Mouse (Mus musculus): ENCODE results near the gene Gfy.

Gfy gene

DNA sequence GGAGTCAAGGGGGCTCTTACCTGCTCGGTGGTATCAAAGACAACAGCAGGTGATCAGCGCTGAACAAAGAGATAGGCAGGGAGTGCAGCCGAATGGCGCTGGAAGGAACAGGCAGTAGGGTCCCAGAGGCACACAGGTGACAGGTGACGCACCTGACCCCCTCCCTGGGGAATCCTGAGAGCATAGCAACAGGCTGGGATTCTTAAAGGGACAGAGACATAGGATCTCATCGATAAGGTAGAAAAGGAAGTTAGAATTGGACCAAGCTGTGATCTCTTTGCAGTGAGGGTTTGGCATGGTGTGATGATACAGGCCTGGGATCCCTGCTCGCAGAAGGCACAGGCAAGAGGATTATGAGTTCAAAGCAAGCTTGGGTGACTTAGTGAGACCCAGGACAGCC is at the start of gene Gfy:
TSS of gene Gfy (minus strand) at position 101 of the 400 bp plus-strand sequence.
- in situ Hi-C loops (cut with MboI; ENCODE audit: low sequenced_read_pairs), result no loop called here

DNA sequence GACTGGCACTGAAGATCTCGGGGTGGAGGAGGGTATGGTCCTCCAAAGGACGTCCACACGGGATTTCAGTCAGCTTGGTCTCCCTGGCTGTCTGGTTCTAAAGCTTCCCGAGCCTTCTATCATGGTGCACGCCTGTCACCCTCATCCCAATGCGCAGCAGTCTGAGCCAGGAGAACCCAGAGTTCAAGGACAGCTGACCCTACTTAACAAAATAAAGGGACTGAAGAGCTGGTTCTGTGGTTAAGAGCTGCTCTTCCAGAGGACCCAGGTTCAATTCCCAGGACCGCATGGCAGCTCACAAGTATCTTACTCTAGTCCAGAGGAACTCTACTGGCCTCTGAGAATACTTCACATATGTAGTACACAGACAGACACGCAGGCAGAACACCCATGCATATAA is 49.7 kb upstream of the Gfy start:
- in situ Hi-C loops (cut with MboI; ENCODE audit: low sequenced_read_pairs), result no loop called here

DNA sequence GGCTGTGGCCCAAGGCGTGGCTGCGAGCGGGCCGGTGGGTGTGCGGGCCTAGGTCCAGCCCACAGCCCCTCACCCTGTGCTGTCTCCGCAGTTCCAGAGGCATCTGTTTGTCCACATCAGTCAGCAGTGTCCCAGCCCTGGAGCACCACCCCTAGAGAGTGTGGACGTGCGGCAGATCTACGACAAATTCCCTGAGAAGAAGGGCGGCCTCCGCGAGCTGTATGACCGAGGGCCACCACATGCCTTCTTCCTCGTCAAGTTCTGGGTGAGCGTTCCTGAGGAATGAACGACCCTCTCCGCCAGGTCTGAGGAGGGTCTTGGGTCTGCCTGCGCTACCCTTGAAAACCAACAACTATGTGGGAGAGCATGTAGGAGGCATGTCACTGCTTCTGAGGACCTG is 49.2 kb upstream of the Gfy start:
- in situ Hi-C loops (cut with MboI; ENCODE audit: low sequenced_read_pairs), result no loop called here

DNA sequence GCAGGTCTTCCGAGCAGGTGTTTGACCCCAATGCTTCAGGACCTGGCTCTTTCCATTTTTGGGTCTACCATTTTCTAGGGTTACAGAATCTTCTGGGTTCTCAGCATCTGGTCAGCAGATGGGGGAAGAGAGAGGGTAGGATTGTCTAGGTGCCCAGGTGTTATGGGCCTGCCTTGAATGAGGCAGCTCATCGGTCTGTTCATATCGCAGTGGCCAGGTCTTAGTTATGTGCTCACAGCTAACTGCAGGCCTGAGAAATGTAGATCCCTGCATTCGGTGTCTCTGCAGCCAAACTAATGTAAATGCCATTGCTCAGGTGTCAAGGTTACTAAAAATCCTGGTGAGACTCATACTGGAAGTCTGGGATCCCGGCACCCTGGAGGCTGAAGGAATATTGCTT is 47.1 kb upstream of the Gfy start:
- in situ Hi-C loops (cut with MboI; ENCODE audit: low sequenced_read_pairs), result no loop called here

DNA sequence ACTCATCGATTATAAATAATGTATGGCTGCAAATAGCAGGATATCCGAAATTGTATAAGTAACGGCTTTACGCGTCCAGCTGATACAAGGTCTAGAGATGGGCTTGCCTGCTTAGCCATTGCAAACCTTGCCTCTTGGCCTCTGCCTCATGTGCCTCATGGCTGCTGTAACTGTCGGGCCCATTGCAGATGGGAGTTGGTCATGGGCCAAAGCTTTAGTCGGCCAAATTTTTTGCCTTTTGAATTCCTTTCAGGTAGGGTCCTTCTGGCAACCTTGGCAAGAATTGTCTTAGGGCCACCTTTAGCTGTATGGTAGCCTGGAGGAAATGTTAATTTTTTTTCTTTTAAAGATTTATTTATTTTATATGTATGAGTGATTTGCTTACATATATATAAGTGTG is 45.5 kb upstream of the Gfy start:
- in situ Hi-C loops (cut with MboI; ENCODE audit: low sequenced_read_pairs), result no loop called here

DNA sequence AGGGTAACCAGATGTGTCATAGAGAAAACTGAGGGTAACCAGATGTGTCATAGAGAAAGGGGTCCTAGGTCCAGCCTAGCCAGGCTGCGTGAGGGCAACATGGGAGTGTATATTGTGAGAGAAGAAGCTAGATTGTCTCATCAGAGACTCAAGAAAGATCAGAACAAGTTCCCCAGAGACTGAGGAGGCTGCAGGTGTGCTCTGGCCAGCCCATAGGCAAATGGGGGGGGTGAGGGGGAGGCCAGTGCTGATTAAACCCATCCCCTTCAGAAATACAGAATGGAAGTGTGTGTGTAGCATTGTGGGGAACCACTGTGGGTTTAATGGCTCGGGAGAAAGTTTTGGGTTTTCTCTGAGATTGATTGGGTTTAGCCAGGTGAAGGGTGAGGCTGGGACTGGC is 42.3 kb upstream of the Gfy start:
- in situ Hi-C loops (cut with MboI; ENCODE audit: low sequenced_read_pairs), result no loop called here

DNA sequence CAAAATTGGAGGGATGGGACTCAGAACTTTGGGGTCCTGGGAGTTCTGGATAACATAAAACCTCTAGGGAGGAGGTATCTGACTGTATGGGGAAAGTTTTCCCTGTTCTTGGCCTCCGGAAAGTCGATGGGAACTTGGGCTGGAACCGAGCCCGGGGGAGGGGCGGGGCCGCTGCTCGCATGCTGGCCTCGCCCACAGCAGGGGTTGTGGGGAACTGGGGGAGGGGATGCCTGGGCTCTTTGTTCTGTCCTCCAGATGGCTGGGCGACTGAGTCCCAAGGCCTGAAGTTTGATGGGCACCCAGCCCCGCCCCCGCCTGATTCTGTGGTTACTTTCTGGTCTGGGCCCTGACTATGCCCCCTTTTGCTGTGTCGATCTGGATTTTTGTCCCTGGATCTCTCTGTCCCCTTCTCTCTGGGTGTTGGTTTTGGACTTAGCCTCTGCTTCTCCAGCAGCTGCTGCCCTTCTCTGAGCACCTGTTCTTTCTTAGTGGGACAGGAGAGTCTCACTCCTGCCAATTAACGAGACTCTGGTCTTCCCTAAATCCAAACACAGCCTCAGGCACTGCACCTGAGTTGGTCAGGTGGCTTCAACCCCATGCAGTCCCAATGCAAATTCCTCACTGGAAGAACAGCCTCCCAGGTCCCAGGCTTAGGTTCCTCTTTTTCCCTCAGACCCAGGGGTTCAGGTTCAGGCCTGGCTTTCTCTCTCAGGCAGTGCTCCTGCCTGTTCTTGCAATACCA is 37.2 kb upstream of the Gfy start:
- in situ Hi-C loops (cut with MboI; ENCODE audit: low sequenced_read_pairs), result no loop called here

DNA sequence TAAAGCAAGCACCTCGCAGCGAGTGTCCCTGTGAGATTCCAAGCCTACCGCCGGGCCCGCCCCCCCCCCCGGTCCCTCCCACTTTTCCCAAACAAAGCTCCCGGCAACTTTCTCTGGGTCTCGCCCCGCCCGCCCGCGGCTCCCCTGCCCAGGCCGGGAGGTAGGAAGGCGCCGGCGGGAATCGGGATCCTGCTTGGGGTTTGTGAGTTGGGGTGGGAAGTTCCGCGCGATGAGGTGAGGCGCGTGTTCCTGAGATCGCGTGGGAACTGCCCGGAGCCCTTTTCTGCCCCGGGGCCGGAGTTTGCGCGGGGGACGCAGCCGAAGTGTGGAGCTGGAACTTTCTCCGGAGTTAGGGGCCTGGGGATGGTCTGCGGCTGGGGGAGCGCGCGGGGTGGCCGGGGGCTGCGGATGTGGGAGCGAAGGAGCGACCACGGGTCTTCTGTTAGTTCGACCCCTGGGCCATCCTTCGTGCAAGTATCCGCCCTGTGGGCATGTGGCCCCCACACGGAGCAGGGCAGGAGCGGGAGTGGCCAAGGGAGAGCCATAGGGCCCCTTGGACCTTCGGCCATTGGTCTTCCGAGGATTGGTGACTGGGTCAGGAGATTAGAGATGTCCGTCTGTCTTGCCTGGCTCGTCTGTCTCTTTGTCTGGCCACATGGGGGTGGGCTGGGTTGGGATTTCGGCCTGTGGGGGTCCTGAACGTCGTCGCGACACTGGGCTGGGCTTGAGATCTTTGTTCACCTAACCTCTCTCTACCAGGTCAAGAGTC is 36.5 kb upstream of the Gfy start, which contains the start of gene Tead2:
TSS of gene Tead2 (plus strand) at position 81 of the 769 bp plus-strand sequence.
- in situ Hi-C loops (cut with MboI; ENCODE audit: low sequenced_read_pairs), result no loop called here

DNA sequence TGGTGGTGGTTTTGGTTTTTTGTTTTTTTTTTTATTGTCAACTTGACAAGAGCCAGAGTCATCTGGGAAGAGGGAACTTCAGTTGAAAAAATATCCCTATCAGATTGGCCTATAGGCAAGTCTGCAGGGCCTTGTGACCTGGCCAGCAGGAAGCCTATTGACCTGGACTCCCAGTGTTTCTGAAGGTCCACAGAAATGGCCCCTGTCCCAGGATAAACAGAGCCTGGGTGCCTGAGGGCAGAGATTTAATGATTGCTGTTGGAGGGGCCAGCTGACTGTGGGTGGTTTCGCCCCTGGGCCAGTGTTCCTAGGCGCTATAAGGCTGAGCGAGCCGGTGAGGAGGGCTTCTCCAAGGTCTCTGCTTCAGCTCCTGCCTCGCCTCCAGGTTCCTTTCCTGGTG is 34.3 kb upstream of the Gfy start:
- in situ Hi-C loops (cut with MboI; ENCODE audit: low sequenced_read_pairs), result no loop called here

DNA sequence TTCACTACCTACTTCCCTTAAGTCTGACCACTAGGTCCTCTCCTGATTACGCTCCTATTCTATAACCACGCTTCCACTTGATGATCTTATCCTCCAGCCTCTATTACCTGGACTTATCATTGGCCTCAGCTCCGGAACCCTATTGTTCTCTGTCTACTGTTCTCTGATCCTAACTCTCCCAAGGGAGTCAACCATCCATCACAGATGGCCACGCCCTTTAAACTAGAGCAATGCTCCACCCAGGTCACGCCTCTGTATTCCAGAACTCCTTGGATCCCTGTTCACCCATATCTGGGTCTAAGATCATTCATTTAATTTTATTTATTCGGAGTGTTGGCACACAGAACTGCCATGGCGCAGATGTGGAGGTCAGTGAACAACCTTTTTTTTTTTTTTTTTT is 33.0 kb upstream of the Gfy start:
- in situ Hi-C loops (cut with MboI; ENCODE audit: low sequenced_read_pairs), result no loop called here

DNA sequence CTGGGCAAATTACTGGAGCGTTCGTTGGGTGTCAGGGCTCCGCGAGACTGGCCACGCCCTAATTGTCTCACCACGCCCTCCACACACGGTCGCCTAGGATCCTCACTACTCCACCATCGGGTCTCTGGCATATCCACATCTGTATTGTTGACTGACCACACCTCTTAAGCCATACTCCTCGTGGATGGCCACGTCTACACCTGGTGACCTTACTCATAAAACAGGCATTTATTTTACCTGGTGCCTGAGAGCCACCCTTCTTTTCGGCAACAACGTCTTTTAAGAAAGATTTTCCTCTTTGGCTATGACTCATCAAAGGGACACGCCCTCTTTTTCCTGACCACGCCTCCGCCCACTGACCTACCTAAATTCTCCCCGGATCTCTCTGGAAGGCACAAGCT is 32.5 kb upstream of the Gfy start, which contains the start of gene Dkkl1:
TSS of gene Dkkl1 (minus strand) at position 297 of the 401 bp plus-strand sequence.
- in situ Hi-C loops (cut with MboI; ENCODE audit: low sequenced_read_pairs), result no loop called here

DNA sequence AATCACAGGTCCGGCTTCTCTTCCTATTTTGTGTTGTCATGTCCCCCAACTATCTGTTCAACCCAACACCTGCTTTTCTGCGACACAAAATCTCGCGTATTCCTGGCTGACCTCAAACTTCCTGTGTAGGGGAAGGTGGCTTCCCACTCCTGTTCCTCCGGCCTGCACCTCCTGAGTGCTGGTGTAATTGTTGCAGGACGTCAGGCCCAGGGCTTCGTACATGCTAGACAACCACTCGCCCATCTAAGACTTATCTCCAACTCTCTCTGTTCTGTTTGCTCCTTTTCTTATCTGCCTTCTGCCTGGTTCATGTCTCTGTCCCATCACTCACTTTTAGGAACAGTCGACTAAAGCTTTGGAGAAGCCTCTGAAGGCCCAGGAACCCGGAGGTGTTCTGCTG is 31.7 kb upstream of the Gfy start:
- in situ Hi-C loops (cut with MboI; ENCODE audit: low sequenced_read_pairs), result no loop called here

DNA sequence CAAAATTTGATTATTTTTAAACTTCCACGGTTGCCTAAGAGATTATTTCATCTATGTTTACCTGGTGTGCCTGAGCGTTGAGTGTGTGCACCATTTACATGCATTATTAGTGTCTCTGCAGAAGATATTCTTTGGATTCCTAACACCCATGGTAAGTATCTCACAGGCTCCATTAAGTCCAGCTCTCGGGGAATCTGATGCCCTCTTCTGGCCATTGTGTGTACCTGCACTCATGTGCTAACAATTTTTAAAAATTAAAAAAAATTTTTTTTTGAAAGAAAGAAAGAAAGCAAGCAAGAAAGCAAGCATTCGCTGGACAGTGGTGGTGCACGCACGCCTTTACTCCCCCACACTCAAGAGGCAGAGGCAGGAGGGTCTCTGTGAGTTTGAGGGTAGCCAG is 28.9 kb upstream of the Gfy start:
- in situ Hi-C loops (cut with MboI; ENCODE audit: low sequenced_read_pairs), result no loop called here

DNA sequence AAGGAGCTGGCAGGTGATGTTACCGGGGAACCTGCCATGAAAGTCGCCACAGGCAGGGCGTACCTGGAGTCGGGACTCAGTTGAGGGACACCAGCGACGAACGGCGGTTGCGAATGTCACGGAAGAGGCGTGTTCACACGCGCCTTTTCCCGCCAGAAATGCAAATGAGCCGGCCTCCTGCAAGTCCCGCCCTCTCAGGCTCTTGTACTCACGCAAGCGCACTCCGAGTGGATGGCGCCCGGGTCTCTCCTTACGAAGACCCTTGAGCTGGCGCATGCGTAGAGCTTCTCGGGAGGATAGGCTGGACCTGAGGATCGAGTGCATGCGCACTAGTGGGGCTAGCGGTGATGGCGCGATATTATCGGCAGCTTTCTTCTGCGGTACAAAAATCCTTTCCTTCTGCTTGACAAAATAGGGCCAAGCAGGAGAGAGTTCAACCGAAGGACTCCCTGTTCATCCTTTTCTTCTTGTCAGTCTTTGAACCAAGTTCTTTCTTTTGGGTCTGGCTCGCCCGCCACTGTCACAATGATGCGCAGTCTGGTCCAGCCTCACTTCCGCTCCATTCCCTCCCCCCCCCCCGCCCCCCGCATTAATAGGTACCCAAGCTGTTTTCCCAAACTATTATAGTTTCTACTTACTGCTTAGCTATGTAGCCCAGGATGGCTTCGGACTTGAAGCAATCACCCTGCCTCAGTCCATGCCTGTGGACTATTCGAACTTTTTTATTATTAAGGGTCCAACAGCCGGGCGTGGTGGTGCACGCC is 25.2 kb upstream of the Gfy start, which contains the start of gene Ccdc155:
TSS of gene Ccdc155 (minus strand) at position 513 of the 764 bp plus-strand sequence.
- in situ Hi-C loops (cut with MboI; ENCODE audit: low sequenced_read_pairs), result no loop called here

DNA sequence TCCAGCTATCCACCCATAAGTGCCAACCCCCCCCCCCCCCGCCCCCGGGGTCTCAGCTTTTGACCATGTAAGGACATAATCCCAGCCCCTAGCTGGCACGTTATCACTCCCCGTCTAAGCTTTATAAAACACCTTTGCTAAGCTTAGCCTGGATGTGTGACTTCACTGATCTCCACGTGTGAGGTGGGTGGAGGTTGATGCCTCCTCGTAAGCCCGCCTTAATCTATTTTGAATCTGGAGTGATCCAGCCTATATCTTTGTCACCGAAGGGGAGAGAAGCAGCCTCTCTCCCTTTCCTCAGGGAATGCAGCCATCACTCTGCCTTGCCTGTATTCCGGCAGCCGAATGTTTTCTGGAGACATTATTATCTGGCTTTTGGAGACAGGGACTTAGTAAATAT is 23.3 kb upstream of the Gfy start:
- in situ Hi-C loops (cut with MboI; ENCODE audit: low sequenced_read_pairs), result no loop called here

DNA sequence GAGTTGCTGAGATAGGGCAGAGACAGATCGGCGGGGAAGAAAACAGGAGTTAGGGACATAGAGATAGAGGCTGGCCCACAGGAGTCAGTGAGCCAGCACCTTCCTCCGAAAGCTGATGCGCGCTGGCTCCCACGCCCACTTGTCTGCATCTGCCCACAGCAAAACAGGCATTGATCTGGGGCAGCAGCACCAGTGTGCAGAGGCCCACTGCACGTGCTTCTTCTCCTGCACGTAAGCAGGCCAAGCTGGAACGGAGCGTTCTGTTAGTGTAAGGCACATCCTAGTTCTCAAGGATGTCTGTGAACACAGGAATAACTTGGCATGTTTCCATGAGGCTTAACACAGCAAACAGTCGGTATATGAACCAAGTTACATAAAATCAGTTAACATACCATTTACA is 19.6 kb upstream of the Gfy start:
- in situ Hi-C loops (cut with MboI; ENCODE audit: low sequenced_read_pairs), result no loop called here

DNA sequence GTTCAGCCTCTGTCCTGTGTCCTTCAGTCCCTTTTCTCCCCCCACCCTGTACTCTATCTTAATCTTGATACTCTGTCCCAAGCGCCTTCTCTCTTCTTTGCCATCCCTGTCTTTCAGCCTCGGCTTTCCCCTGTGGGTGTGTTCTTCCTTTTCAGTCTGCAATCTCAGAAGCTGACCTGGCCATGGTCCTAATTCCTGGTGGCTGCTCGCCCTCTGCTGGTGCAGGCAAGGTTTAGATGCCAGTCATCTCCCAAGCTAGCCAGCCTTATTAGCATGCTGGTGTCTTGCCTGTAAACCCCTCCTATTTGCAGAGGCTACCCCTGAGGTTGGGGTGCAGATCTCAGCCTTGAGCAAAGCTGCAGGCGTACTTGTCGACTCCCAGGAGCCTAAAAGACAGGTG is 19.1 kb upstream of the Gfy start:
- in situ Hi-C loops (cut with MboI; ENCODE audit: low sequenced_read_pairs), result no loop called here

DNA sequence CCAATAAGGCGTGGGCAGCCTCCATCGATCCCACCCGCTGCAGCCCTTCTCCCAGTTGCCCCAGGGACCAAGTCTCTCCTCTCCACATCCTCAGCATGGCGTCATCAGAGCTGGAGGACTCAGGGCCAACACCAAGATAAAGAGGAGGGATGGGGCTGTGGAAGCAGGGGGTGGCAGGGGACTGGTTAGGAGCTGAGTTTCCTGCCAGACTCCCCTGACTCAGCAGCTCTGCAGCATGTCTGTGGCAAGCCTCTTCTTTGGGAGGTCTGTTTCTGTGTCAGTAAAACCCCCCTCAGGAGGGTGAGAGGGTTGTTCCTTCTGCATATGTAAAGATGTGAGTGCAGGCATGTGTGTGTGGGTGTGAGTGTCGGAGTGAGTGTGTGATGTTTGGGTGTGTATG is 17.6 kb upstream of the Gfy start:
- in situ Hi-C loops (cut with MboI; ENCODE audit: low sequenced_read_pairs), result no loop called here

DNA sequence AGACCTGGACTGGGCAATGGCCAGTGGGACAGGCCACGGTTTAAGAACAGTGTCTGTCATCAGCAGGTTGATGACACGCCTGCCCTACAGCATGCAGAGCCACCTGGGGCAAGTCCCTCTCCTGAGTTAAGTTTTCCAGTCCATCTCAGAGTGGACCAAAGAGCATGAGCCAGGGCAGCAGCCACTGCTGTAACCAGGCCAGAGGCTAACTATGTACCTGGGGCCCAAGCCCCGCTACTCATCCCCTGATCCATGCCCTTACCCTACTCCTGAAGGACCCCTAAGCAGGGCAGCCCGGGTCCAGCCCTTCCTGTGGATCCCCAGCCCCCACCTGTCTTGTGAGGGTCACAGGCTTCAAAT is 16.8 kb upstream of the Gfy start:
- in situ Hi-C loops (cut with MboI; ENCODE audit: low sequenced_read_pairs), result no loop called here

DNA sequence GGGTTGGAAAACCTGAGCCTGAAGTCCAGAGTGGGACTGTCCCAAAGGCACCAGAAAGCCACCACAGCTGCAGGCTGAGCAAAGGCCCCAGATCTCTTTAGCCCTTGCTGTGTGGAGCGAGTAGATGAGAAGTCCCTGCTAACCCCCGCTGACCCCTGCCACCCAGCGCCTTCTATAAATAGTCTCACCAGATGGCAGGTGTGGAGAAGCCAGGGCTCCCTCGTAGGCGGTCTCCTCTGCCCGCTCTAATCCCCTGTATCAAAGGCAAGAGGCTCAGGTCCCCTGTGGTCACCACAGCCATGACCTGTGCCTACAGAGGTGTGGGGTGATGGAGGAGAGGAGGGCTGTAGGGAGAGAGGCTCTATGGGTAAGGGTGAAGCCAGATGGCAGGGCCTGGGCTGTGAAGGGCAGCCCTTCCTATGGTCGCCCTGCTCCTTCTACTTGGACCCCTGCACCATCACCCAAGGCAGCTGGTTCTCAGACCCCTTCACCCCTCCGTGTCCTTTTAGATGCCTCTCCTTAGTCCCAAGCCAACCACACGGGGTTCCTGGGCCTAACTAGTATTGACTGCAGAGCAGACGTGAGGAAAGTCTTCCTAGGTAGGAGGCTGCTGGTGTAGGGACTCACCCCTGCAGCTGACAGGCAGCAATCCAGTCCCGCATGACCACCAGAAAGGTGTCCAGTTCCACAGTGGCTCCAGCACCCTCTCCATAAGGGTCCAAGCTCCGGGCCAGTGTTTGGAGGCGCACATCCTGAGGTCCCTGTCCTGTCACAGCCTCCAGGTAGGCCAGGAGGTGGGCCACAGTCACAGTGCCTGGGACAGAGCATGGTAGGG is 16.2 kb upstream of the Gfy start:
- in situ Hi-C loops (cut with MboI; ENCODE audit: low sequenced_read_pairs), result no loop called here

Data from CH12F3 (cell line).